Mouse (Mus musculus) 416B (cell line): ENCODE measurements around the gene Hist1h2bf.
A peak's percentile ranks its signal among the peaks of the same experiment; 100 is the strongest.
"Not testable (repeated sequence)": the region's sequence is repeated elsewhere in the genome, so short reads cannot be mapped to it uniquely, and the experiment has no call there.

ENCODE experiments used
- DNase-seq: peaks from one replicate; pipeline ENCODE4 v3.0.0; 2011; ENCODE audit warnings: low read depth

Hist1h2bf gene

DNA sequence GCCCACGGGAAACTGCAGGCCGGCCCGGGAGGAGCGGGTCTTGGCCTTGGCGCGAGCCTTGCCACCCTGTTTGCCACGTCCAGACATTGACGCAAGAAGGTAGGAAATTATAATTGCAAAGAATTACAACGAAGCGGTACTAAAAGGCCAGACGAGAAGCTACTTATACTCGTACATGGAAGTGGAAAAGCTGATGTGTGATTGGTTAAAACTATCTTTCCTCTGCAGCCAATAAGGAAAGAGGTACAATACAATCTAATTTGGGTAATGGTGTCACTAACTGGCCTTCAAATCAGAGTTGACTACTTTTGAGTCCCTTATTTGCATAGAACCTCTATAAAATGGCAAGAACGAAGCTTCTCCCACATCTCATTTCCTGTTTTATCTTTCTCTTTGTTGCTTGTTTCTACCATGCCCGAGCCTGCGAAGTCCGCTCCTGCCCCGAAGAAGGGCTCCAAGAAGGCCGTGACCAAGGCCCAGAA, 2.9 kb downstream of the Hist1h2bf start, which contains the start of the genes Hist1h2ae and Hist1h2bg:
TSS of gene Hist1h2ae (minus strand) at position 199 of the 482 bp plus-strand sequence.
TSS of gene Hist1h2bg (plus strand) at position 375 of the 482 bp plus-strand sequence.
- peak; percentile 100 for DNase-seq

DNA sequence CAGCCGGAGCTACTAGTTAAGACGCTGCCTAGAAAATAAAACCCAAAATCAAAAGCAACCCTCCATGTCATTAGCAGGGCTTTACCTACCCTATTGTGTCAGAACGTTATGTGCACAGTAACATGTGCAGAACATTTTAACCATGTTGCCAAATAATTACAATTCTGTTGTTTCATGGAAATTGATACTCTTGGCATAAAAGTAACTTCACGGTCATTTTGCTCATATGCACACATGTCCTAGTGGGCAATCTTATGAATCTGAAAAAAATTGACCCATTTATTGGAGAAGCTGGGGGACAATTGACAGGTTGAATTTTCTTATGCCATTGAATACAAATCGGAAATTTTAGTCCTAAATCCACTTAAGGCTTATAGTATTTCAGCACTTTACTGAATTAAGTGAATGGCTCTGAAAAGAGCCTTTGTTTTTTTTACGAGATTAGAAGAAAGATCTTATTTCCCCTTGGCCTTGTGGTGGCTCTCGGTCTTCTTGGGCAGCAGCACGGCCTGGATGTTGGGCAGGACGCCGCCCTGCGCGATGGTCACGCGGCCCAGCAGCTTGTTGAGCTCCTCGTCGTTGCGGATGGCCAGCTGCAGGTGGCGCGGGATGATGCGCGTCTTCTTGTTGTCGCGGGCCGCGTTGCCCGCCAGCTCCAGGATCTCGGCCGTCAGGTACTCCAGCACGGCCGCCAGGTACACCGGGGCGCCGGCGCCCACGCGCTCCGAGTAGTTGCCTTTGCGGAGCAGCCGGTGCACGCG, 3.6 kb downstream of the Hist1h2bf start:
- peak; percentile 91 for DNase-seq

DNA sequence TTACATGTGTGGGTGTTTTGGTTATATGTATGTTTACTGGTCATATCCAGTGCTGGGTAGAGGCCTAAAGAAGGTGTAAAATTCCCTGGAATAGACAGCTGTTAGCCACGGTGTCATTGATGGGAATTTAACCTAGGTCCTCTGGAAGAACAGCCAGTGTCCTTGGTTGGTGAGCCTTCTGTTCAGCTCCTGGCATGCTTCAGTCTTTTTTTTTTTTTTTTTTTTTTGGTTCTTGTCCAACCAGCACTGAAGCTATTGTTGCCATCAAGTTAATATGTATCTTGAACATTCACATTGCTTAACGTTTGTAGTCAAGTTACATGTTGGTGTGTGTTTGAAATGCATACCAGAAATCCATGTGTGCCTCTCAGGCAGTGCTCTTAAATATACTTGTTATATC, 9.5 kb downstream of the Hist1h2bf start:
- no peak for DNase-seq

DNA sequence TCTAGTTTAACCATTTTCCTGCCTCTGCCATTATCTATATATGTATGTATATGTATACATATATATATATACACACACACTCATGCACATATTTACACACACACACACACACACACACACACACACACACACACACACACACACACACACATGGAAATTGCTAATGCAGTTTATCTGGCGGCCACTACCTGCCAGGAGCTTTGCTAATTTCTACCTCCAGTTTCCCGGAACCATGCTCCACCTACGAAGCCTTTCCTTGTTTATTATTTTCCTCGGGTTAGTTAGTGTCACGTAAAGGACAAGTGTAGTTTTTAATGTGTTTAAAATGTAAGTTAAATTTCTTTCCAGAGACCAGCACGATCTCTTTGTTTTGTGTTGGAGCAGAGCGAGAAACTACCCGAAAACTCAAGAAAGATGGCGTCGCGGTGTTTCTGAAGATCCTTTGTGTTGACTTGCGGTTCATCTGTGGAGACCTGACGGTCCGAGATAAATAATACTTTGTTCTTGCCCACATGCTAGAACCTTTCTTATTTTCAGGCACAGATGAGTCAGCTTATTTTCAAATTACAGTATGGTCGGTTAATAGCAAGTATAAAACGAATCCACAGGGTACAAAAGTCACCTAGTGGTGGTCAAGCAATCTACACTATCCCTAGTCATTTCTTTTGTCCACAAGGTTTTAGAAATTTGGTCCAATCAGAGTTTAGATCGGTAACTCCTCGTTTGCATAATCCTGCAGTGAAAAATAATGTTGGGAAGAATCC, 11.1 kb downstream of the Hist1h2bf start:
- peak; percentile 98 for DNase-seq

DNA sequence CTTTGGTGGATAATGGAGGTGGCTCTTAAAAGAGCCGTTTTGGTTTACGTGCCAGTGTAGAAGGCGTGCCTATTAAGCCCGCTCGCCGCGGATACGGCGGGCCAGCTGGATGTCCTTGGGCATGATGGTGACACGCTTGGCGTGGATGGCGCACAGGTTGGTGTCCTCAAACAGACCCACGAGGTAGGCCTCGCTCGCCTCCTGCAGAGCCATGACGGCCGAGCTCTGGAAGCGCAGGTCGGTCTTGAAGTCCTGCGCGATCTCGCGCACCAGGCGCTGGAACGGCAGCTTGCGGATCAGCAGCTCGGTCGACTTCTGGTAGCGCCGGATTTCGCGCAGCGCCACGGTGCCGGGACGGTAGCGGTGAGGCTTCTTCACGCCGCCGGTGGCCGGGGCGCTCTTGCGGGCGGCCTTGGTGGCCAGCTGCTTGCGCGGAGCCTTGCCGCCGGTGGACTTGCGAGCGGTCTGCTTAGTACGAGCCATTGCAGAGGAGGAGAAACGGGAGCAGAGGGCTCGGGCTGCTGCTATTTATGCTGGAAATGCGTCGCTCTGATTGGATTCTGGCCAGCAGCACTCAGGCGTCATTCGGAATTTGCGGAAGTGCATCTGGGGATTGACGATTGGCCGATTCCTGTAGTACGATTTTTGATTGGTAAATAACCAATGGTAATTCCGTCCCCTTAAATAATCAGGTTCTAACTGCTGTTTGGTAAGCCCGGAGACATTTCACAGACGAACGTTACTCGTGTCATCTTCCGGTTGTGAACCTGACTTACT, 11.9 kb downstream of the Hist1h2bf start, which contains the start of gene Hist1h3e:
TSS of gene Hist1h3e (minus strand) at position 487 of the 777 bp plus-strand sequence.
- peak; percentile 100 for DNase-seq

DNA sequence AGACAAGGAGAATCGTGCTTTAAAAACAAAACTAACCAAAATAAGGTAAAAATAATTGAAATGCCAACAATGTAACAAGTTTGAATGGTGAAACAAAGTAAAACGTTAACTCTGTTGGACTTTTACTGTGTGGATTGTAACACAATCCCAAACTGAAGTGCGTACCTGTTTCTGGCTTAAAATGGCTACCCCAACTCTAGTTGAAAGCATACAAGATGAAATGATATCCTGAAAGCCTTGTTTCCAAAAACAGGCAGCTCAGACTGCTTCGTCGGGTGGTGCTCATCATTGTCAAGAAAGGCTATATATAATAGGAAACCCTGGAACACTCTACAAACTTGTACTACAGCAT, 12.5 kb downstream of the Hist1h2bf start:
- not testable (repeated sequence) for DNase-seq

DNA sequence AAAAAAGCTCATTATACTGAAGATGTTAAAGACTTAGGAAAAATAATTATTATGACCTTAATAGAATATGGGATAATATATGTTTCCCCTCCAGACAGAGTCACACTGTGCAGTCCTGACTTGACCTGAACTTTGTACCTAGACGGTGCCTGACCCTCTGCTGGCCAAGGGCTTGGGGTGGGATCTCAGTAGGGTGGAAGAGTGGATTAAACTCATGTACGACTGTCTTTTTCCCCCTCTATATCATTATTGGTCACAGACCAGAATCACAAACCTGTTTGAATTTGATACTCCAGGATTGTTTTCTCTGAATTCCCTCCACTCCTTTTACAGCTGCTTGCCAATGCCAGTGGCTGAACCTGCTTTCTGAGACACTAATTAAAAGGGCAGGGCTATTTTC, 13.3 kb downstream of the Hist1h2bf start:
- peak; percentile 69 for DNase-seq

DNA sequence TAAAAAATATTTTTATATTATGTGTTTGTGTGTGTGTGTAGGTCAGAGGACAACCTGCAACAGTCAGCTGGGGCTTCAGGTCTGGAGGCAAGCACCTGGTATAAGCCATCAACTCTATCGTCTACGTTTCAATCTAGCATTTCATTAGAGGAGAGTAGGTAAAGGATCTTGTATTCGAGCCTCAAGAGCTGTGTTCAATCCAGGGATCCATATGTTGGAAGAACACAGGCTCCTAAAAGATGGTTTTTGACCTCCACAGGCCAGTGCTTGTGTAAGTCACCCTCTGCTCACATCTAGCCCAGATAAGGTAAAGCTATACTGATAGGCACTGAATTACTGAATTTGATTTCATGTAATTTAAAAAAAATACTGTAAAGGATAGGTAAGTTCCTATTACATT, 17.1 kb downstream of the Hist1h2bf start:
- peak; percentile 63 for DNase-seq

DNA sequence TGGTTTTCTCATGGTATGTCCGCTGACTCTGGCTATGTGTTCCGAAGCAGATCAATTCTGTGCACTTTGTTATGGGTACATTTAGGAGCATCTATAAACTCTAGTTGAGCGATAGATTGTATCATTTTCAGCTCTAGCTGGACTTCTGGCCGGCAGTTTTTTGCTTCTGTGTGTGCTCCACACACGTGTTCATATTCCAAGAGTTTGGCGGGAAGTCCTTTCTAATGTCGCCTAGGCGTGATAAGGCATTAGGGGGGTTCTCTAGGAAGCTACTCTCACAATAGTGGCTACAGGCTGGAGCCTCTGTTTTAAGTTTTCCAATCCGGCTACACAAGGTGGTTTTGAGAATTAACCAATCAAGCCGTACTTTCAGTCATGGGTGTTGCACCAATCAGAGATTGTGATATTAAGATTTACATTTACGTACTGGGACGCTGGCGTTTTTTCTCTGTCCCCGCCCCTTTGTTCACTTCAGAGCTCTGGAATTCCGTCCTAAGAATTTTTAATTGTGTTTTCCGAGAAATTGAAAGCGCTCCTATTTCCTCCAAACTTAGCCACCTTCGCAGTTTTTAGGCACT, 18.1 kb downstream of the Hist1h2bf start:
- DNase-seq: peak; percentile 100

DNA sequence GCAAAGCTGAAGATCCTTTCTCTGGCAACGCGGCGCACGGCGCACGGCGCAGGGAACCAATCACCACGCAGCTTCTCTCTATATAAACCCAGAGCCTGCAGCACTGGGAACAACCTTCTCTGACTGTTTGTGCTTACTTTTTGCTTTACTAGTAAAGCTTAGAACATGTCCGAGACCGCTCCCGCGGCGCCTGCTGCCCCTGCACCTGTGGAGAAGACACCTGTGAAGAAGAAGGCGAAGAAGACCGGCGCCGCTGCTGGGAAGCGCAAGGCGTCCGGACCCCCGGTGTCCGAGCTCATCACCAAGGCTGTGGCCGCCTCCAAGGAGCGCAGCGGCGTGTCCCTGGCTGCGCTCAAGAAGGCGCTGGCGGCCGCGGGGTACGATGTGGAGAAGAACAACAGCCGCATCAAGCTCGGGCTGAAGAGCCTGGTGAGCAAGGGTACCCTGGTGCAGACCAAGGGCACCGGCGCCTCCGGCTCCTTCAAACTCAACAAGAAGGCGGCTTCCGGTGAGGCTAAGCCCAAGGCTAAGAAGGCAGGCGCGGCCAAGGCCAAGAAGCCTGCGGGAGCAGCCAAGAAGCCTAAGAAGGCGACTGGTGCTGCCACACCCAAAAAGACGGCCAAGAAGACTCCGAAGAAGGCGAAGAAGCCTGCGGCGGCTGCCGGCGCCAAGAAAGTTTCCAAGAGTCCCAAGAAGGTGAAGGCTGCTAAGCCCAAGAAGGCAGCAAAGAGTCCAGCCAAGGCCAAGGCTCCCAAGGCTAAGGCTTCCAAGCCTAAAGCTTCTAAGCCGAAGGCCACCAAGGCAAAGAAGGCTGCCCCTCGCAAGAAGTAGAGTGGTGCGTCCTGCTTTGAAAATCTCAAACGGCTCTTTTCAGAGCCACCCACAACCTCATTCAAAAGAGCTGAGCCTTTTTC, 18.8 kb downstream of the Hist1h2bf start:
- DNase-seq: peak; percentile 99

DNA sequence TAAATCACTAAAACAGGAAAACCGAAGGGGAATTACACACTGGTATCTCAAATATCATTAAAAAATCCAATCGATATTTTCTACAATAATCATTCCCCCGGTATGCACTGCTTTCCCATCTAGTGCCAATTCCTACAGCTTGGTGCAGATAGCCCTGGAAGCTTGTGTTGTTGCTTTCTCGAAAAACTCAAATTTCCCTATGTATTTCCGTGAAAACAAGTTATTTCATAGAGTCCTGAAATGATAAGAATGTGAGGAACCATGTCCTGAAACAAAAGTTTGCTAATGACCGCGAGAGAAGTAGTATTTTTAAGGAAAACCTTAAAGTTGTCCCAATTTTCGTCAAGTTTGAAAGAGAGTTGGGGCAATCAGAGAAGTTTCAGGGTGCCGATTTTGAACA, 19.6 kb downstream of the Hist1h2bf start:
- peak; percentile 86 for DNase-seq

DNA sequence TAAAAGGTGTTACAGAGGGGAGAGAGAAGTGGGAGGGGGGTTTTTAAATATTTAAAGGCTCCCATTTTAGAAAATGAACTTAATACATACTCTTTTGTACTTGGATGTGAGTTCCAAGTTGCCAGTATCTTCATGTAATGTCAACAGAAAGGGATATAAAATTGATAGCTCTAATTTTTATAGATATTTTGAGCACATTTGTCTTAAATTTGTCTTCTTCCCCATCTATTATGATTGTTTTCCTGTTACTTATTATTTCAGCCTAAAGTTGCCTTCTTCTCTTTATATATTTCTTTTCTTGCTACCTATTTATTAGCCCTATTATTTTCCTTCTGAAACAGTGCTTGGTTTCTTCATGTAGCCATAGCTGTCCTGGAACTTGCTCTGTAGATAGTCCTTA, 21.0 kb downstream of the Hist1h2bf start, which contains the start of gene Hist1h1d:
TSS of gene Hist1h1d (plus strand) at position 301 of the 400 bp plus-strand sequence.
- DNase-seq: no peak

DNA sequence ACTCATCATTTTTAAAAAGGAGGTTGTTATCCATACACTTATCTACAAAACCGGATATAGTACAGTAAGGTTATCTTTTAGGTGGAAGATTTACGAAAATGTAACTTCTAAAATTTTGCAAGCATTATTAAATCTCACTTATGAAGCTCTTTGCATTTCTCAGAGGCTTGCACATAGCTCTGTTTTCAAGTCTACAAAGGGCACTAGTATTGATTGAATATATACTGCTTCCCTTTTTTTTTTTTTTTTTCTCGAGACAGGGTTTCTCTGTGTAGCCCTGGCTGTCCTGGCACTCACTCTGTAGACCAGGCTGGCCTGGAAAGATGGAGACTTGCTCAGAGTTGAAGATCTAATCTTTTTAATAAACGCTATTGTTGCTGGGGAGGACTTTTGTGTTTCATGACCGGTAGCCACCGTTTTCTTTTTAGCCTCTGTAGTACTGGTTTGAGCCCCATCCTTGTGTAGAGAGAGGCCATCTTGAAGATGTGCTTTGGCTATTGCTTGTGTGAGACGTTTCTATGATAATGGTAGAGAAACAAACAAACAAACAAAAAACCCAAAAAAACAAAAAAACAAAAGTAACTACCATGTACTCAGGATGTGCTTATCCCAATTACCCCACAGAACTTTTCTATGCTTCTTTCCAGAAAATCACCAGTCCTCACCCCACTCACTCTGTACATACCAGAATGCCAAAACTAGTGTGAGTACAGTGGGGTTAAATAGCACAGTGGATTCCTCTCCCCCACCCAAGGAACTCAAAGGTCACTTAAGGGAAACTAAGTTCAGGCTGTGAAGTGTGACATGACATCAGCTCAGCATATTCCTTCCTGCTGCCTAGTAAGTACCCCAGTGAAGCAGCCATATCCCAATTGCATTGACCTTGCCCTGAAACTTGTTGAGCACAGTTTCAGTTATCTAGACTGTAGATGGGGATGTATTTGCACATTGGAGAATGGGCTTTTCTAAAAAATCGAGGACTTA, 21.8 kb downstream of the Hist1h2bf start:
- DNase-seq: peak; percentile 71

DNA sequence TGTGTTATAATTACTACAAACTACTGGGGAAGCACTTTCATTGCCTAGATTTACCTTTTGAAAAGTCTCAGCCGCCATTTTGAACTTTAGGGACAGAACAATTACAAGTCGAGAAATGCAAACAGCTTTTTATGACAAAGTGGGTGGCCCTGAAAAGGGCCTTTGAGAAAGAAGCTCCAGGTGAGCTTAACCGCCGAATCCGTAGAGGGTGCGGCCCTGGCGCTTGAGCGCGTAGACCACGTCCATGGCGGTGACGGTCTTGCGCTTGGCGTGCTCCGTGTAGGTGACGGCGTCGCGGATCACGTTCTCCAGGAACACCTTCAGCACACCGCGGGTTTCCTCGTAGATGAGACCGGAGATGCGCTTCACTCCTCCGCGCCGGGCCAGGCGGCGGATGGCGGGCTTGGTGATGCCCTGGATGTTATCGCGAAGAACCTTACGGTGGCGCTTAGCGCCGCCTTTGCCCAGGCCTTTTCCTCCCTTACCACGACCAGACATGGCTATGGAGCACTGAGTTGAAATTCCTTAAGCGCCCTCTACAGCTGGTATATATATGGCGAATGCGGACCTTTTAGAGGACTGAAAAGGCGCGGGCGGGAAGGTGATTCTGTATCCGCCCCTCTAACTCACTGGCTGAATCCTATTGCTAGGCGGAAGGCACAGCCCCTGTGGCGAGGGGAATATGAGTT, 22.7 kb downstream of the Hist1h2bf start, which contains the start of gene Hist1h4f:
TSS of gene Hist1h4f (minus strand) at position 503 of the 689 bp plus-strand sequence.
- DNase-seq: peak; percentile 99

DNA sequence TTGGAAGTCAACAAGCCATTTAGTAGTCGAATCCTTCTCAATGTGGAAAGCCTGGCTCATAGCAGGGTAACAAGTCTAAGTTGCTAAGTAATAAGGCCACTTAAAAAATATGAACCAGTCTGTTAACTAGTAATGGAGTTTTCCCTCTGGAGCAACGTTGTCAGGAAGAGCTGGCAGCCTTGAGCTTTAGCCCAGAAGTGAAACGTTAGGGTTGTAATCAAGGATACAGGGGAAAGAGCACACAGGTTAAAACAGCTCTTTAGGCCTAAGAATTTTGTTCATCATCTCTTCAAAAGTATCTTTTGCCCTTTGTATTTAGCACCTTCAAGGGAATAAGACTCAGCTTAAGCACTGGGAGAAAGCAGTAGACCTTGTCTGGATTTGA, 23.2 kb downstream of the Hist1h2bf start:
- peak; percentile 89 for DNase-seq

DNA sequence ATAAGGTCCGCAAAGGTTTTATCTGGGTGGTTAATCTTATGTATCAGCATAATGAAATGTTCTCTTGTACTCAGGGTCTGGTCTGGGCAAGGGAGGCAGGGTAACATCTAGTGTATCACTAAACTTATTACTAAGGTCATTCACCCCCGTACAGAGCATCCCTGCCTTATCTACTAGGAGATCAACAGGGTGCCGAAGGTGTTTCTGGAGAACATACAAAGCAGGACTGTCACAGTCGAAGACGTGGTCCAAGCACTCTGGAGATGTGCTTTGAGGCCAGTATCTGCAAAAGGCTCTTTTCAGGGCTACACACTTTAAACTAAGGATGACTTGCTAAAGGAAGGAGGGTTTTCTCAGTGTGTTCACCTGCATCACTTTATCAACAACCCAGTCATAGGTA, 27.3 kb downstream of the Hist1h2bf start:
- DNase-seq: no peak

DNA sequence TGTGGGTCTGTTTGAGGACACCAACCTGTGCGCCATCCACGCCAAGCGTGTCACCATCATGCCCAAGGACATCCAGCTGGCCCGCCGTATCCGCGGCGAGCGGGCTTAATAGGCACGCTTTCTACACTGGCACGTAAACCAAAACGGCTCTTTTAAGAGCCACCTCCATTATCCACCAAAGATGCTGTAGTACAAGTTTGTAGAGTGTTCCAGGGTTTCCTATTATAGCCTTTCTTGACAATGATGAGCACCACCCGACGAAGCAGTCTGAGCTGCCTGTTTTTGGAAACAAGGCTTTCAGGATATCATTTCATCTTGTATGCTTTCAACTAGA, 29.2 kb downstream of the Hist1h2bf start:
- peak; percentile 67 for DNase-seq

DNA sequence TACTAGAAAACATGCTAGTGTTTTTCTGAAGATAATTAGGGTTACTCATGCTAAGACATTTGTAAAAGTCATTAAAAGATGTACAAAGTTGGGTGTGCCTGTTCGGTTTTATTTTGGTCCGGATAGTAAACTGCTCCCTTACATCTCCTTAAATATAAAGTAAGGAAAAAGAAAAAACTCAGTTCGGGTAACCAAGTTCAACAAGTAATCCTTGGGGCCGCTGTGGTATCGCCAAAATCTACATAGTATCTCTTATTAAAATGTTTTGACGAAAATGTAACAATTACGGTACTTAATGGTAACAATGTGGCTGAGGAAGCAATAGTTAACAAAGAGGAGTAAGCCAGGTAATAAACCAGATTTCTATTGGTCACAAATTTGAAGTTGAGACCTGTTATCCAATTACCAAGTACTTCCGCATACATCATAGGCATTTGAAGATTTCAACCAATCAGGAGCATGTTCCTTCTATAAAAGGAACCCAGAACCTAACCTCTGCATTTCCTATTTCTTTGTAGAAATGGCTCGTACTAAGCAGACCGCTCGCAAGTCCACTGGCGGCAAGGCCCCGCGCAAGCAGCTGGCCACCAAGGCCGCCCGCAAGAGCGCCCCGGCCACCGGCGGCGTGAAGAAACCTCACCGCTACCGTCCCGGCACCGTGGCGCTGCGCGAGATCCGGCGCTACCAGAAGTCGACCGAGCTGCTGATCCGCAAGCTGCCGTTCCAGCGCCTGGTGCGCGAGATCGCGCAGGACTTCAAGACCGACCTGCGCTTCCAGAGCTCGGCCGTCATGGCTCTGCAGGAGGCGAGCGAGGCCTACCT, 29.8 kb downstream of the Hist1h2bf start, which contains the start of gene Hist1h3f:
TSS of gene Hist1h3f (plus strand) at position 88 of the 822 bp plus-strand sequence.
- DNase-seq: peak; percentile 100
